Mouse (Mus musculus) midbrain, embryonic 14.5 days (tissue): ENCODE data around the gene C1qa. TPM values are rescaled to one million over a fixed set of nuclear protein-coding genes. Genes with fewer than 3 reads are reported as not detected.

Experiments used
- ATAC-seq: fragments of 200-750 bp; cut with Nextera tagmentation; 2 replicates; pipeline ENCODE4 v1.8.0; 2017; ENCODE audit warnings: moderate number of reproducible peaks, moderate library complexity; ENCODE audit not compliant: low FRiP score, low TSS enrichment
- DNase-seq: peaks from one replicate; pipeline ENCODE4 v3.0.0-alpha.2; 2015
- H3K27ac ChIP-seq: fragments of 300-500 bp; sonication (generic); replicated peaks from 2 replicates; pipeline ENCODE4 v1.5.1; 2014; ENCODE audit warnings: mild to moderate bottlenecking, low read depth, low read length, moderate library complexity
- H3K27me3 ChIP-seq: fragments of 300-500 bp; sonication (generic); 2 replicates; pipeline ENCODE4 v1.6.1; 2014; ENCODE audit warnings: low read length, control low read depth, mixed read lengths; ENCODE audit not compliant: control insufficient read depth, insufficient read depth
- H3K36me3 ChIP-seq: fragments of 300-500 bp; sonication (generic); 2 replicates; pipeline ENCODE4 v1.6.1; 2014; ENCODE audit warnings: low read length, control low read depth; ENCODE audit not compliant: control insufficient read depth, insufficient read depth
- H3K4me1 ChIP-seq: fragments of 300-500 bp; sonication (generic); 2 replicates; pipeline ENCODE4 v1.6.1; 2014; ENCODE audit warnings: mild to moderate bottlenecking, antibody characterized with exemption, low read length, control low read depth; ENCODE audit not compliant: control insufficient read depth, insufficient read depth
- H3K4me2 ChIP-seq: fragments of 300-500 bp; sonication (generic); 2 replicates; pipeline ENCODE4 v1.6.1; 2014; ENCODE audit warnings: mild to moderate bottlenecking, low read length, moderate library complexity
- H3K4me3 ChIP-seq: fragments of 300-500 bp; sonication (generic); replicated peaks from 2 replicates; pipeline ENCODE4 v1.5.1; 2014; ENCODE audit warnings: low read depth, low read length
- H3K9ac ChIP-seq: fragments of 300-500 bp; sonication (generic); replicated peaks from 2 replicates; pipeline ENCODE4 v1.6.1; 2014; ENCODE audit warnings: mild to moderate bottlenecking, low read length, moderate library complexity
- H3K9me3 ChIP-seq: fragments of 300-500 bp; sonication (generic); 2 replicates; pipeline ENCODE4 v1.6.1; 2016; ENCODE audit warnings: low read length, control low read depth, mixed read lengths; ENCODE audit not compliant: control insufficient read depth
- WGBS: fragments of 180-500 bp; shearing (Covaris S2); extraction: QIAGEN DNeasy Blood & Tissue Kit; methylation state at CpG from one replicate; pipeline ENCODE4 v1.1.7; 2014; 5-methylcytosine and 5-hydroxymethylcytosine counted together
- polyA plus RNA-seq: library from polyadenylated mRNA; unstranded; fragments of >200 nt; fragmentation: Nextera tagmentation; extraction: Ambion mirVana; gene quantifications from 2 replicates; pipeline ENCODE4 v1.2.1, GENCODE M21; 2014

C1qa gene
- polyA plus RNA-seq, 1 experiment from 2014 or later, result 23.0 TPM

DNA sequence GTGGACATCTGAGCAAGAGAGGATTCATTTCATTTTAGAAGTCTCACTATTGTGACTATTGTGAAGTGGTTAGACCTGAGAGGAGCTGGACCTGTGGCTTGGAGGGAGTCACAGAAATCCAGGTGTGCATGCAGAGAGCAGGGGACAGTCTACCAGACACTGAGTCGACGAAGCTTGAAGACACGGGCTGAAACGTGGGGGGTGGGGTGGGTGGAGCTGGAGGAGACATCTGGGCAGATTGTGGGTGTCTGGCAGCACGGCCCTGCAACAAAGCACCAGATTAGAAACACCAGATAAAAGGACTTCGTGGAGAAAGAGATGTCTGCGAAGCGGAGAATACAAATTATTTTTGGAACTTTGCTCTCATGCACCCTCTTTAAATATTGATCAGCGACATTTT is 35.1 kb downstream of the C1qa start:
- no peak overlapping the region for H3K27ac ChIP-seq
- 18% methylated on average over 9 of the region's 9 CpGs for WGBS
- ATAC-seq (no peak), DNase-seq (no peak)
- H3K9me3 ChIP-seq, result no peaks in the 10 kb centered on the region
- no peak overlapping the region for H3K4me2 ChIP-seq
- no peaks in the 10 kb centered on the region for H3K36me3 ChIP-seq
- peaks cover 46% of the 10 kb centered on the region for H3K4me1 ChIP-seq
- H3K4me3 ChIP-seq, result no peak overlapping the region
- H3K27me3 ChIP-seq, result no peaks in the 10 kb centered on the region
- no peak overlapping the region for H3K9ac ChIP-seq

DNA sequence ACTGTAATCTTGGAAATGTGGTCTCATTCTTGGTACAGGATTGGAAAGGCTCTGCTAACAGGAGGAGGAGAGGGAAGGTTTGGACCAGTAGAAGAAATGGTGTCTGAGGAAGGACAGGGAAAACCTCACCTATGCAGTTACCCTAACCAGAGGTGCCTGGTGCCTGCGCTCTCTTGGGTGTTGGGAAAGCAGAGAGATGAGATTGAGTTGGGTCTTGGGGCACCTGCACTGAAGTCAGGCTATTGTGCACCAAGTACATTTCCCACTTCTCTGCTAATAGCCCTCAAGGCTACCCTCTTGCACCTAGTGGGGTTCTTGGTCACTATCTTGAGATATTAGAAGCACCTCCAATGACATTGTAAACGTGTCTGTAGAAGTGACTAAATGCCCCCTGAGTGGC is 36.2 kb downstream of the C1qa start:
- 79% methylated on average over 2 of the region's 2 CpGs for WGBS
- Histone ChIP-seq H3K27ac (peak overlapping the region; percentile 73), H3K4me3 (no peak overlapping the region)

DNA sequence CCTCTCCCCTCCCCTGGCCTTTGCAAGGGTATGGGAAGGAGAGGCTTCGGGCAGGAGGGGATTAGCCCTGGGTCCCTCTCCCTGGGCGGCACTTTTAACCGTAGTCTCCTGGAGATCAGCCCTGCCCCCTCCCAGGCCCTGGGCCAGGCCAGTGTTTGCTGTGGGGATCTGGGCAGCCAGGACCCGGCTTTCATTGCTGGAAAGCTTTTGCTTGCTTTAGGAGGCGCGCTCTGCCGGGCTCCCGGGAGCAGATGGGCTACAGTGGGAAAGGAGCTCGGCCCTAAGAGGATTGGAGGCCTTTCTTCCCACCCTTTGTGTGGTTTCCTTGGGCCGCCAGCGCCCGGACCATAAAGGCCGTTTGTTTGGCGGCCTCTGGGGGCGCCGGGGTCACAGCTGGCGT is 36.8 kb downstream of the C1qa start:
- H3K4me3 ChIP-seq, result no peak overlapping the region
- H3K27ac ChIP-seq, result peak overlapping the region; percentile 73
- 0 out of 2 replicates have a peak overlapping the region, but pooled peaks have one; percentile 7 for H3K9ac ChIP-seq
- H3K9me3 ChIP-seq, result no peaks in the 10 kb centered on the region
- peak; percentile 70 for DNase-seq
- H3K4me1 ChIP-seq, result peaks cover 41% of the 10 kb centered on the region
- H3K4me2 ChIP-seq, result no peak overlapping the region
- no peaks in the 10 kb centered on the region for H3K36me3 ChIP-seq
- peak; percentile 55 for ATAC-seq
- WGBS, result 2% methylated on average over 17 of the region's 17 CpGs
- no peaks in the 10 kb centered on the region for H3K27me3 ChIP-seq

More for the DNA sequence above, 36.2 kb downstream of the C1qa start:
- Histone ChIP-seq H3K9ac (no peak overlapping the region), H3K4me2 (no peak overlapping the region), H3K36me3 (no peaks in the 10 kb centered on the region), H3K9me3 (no peaks in the 10 kb centered on the region), H3K4me1 (peaks cover 42% of the 10 kb centered on the region), H3K27me3 (no peaks in the 10 kb centered on the region)
- no peak for ATAC-seq
- DNase-seq, result no peak

DNA sequence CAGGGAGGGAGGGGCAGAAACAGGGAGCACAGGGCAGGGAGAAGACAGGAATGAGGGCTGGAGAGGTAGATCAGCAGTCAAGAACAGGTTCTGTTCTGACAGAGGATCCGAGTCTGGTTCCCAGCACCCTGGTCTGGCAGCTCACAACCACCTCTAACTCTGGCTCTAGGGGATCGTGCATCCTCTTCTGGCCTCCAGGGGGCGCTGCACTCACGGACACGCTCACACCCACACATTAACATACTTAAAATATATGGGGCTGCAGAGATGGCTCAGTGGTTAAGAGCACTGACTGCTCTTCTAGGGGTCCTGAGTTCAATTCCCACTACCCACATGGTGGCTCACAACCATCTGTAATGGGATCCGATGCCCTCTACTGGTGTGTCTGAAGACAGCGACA is 38.6 kb downstream of the C1qa start:
- Histone ChIP-seq H3K9me3 (no peaks in the 10 kb centered on the region), H3K9ac (no peak overlapping the region), H3K27me3 (no peaks in the 10 kb centered on the region), H3K36me3 (no peaks in the 10 kb centered on the region), H3K4me3 (no peak overlapping the region), H3K27ac (no peak overlapping the region), H3K4me2 (no peak overlapping the region), H3K4me1 (peaks cover 32% of the 10 kb centered on the region)
- DNase-seq (no peak), ATAC-seq (no peak)
- 85% methylated on average over 7 of the region's 7 CpGs for WGBS

DNA sequence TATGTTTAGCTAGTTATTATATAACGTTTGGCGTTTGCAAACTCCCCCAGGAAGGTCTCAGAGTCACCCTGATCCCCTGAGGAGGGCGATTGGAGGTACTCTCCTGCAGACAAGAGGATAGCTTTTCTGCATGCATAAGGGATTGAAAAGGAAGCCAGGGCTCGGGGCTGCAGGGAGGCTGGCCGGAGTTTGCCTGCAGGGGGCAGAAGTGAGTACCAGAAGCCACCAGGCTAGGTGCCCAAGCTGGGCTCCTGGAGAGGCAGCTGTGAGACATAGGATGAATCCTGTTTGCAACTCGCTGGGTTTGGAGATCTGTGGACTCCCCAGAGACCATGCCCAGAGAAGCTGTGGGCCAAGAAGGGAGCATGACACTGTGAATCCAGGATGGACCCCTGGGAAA is 43.5 kb downstream of the C1qa start:
- no peaks in the 10 kb centered on the region for H3K36me3 ChIP-seq
- no peaks in the 10 kb centered on the region for H3K27me3 ChIP-seq
- 29% methylated on average over 6 of the region's 6 CpGs for WGBS
- H3K4me1 ChIP-seq, result no peaks in the 10 kb centered on the region
- DNase-seq (no peak), ATAC-seq (no peak)
- no peak overlapping the region for H3K9ac ChIP-seq
- no peak overlapping the region for H3K4me2 ChIP-seq
- H3K4me3 ChIP-seq, result no peak overlapping the region
- no peak overlapping the region for H3K27ac ChIP-seq
- H3K9me3 ChIP-seq, result no peaks in the 10 kb centered on the region

DNA sequence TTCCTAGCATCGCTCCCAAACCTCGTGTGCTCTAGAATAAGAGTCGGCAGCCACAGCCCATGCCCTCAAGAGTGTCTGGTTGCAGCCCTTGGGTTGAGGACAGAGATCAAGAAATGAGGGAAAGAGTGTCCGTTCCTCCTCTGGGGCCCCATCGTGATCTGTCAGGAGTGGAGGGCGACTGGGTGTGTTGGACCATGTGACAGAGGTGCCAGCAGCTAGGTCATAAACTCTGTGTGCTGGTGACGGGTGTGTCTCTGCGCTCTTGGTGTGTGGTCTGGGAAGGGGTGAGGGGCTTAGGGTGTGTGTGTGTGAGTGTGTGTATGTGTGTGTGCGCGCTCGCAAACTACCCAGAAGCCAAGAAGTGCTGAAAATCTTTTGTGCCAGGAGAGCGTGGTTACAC is 45.6 kb downstream of the C1qa start:
- Histone ChIP-seq H3K9me3 (no peaks in the 10 kb centered on the region), H3K27me3 (no peaks in the 10 kb centered on the region), H3K9ac (no peak overlapping the region), H3K27ac (no peak overlapping the region), H3K4me2 (no peak overlapping the region), H3K4me3 (no peak overlapping the region), H3K36me3 (no peaks in the 10 kb centered on the region), H3K4me1 (peaks cover 5% of the 10 kb centered on the region)
- 87% methylated on average over 12 of the region's 12 CpGs for WGBS
- DNase-seq (no peak), ATAC-seq (no peak)

DNA sequence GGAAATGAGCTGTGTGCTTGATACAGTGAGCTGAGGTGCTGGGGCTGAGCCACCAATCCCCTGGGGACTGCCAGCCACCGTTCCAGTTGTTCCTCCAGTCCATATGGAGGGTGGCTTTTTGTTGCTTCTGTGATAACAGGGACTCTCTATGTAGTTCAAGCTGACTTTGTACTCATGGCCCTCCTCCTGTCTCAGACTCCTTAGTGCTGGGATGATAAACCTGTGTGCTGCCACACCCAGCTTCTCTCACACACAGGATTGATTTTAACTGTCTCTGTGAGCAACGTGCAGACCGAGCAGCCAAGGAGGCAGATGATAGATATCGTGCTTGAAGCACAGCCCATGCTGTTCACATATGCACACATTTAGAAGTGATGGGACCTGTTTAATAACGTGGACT is 46.5 kb downstream of the C1qa start:
- Histone ChIP-seq H3K9me3 (no peaks in the 10 kb centered on the region), H3K27me3 (no peaks in the 10 kb centered on the region), H3K4me3 (no peak overlapping the region), H3K9ac (no peak overlapping the region), H3K4me1 (peaks cover 10% of the 10 kb centered on the region), H3K27ac (no peak overlapping the region), H3K36me3 (no peaks in the 10 kb centered on the region), H3K4me2 (no peak overlapping the region)
- DNase-seq (no peak), ATAC-seq (no peak)
- 76% methylated on average over 5 of the region's 5 CpGs for WGBS

DNA sequence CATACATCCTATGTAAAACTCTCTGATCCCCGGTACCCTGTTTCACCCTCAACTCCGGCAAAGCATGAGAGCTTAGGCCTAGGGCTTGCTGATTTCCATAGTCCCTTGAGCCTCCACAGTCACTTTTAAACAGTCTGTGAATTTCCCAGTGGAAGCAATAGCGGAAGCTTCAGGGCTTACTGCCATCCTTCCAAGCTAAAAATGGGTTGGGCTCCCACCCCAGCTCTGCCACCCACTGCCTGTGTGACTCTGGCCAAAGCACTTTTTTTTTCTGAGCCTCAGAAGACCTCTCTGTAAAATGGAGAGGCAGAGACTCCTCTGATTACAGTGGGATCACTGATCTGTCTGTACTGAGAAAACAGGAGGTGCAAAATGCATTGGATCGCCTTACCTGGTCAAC is 50.0 kb downstream of the C1qa start:
- 52% methylated on average over 4 of the region's 4 CpGs for WGBS
- Histone ChIP-seq H3K9me3 (no peaks in the 10 kb centered on the region), H3K4me3 (no peak overlapping the region), H3K27ac (no peak overlapping the region), H3K9ac (no peak overlapping the region), H3K36me3 (no peaks in the 10 kb centered on the region), H3K4me2 (no peak overlapping the region), H3K4me1 (peaks cover 19% of the 10 kb centered on the region), H3K27me3 (no peaks in the 10 kb centered on the region)
- ATAC-seq (no peak), DNase-seq (no peak)

DNA sequence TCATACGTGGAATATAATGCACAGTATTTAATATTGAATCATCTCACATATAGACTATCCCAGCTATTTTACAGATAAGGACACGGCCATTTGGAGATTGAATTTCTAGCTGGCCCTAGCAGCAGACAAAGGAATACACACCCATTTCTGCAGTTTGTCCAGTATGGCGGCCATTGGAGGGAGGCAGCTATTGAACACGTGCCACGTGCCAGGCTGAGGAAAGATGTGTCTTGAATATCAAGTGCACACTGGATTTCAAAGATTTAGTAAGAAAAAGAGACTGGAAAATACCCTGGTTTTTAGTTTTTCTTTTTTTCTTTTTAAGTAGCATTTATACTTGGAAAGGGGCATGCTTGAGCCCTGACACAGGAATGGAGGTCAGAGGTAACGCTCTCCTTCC is 51.4 kb downstream of the C1qa start:
- H3K9ac ChIP-seq, result no peak overlapping the region
- peak; percentile 60 for DNase-seq
- ATAC-seq, result no peak

More for the DNA sequence above, 51.4 kb downstream of the C1qa start:
- H3K27ac ChIP-seq, result no peak overlapping the region
- H3K9me3 ChIP-seq, result no peaks in the 10 kb centered on the region
- H3K4me1 ChIP-seq, result peaks cover 19% of the 10 kb centered on the region
- H3K4me3 ChIP-seq, result no peak overlapping the region
- 64% methylated on average over 6 of the region's 6 CpGs for WGBS
- H3K36me3 ChIP-seq, result no peaks in the 10 kb centered on the region
- no peak overlapping the region for H3K4me2 ChIP-seq
- no peaks in the 10 kb centered on the region for H3K27me3 ChIP-seq
